Mouse (Mus musculus): ENCODE measurements around the gene Hdlbp.
"Not testable (repeated sequence)": the region's sequence is repeated elsewhere in the genome, so short reads cannot be mapped to it uniquely, and the experiment has no call there.

The Hdlbp gene

GRCm38 (mm10) chr1:93478586-93479475, at the start of gene Hdlbp:
Hdlbp (minus strand) TSS chr1:93478815.
- DNase-seq (ENCODE audit: low read depth): peak; percentile 96

- DNase-seq (ENCODE audit: low read depth): no peak
Measured at GRCm38 (mm10) chr1:93522325-93522724, 43.7 kb upstream of the Hdlbp start.

- DNase-seq (ENCODE audit: low read depth): no peak
Measured at GRCm38 (mm10) chr1:93521491-93521890, 42.9 kb upstream of the Hdlbp start.

- no peak for DNase-seq (ENCODE audit: low read depth)
Measured at GRCm38 (mm10) chr1:93513221-93513620, 34.6 kb upstream of the Hdlbp start.

- DNase-seq (ENCODE audit: low read depth): peak; percentile 19
Measured at GRCm38 (mm10) chr1:93512351-93512690, 33.7 kb upstream of the Hdlbp start.

GRCm38 (mm10) chr1:93511585-93512350, 33.2 kb upstream of the Hdlbp start, which contains the start of gene Farp2:
Farp2 (plus strand) TSS chr1:93512079.
- DNase-seq (ENCODE audit: low read depth): peak; percentile 80

- DNase-seq (ENCODE audit: low read depth): not testable (repeated sequence)
Measured at GRCm38 (mm10) chr1:93508576-93508975, 30.0 kb upstream of the Hdlbp start.

- DNase-seq (ENCODE audit: low read depth): no peak
Measured at GRCm38 (mm10) chr1:93506944-93507676, 28.5 kb upstream of the Hdlbp start.

- no peak for DNase-seq (ENCODE audit: low read depth)
Measured at GRCm38 (mm10) chr1:93495312-93495711, 16.7 kb upstream of the Hdlbp start.

GRCm38 (mm10) chr1:93486302-93486701, 7.7 kb upstream of the Hdlbp start:
- not testable (repeated sequence) for DNase-seq (ENCODE audit: low read depth)

GRCm38 (mm10) chr1:93479476-93480083, 965 bp upstream of the Hdlbp start:
- no peak for DNase-seq (ENCODE audit: low read depth)

GRCm38 (mm10) chr1:93477758-93478585, 643 bp downstream of the Hdlbp start:
- DNase-seq (ENCODE audit: low read depth): peak; percentile 91

GRCm38 (mm10) chr1:93475694-93476093, 2.9 kb downstream of the Hdlbp start:
- no peak for DNase-seq (ENCODE audit: low read depth)

GRCm38 (mm10) chr1:93468626-93469025, 10.0 kb downstream of the Hdlbp start:
- no peak for DNase-seq (ENCODE audit: low read depth)

GRCm38 (mm10) chr1:93465746-93466145, 12.9 kb downstream of the Hdlbp start:
- DNase-seq (ENCODE audit: low read depth): no peak

- DNase-seq (ENCODE audit: low read depth): no peak
Measured at GRCm38 (mm10) chr1:93465066-93465465, 13.5 kb downstream of the Hdlbp start.

- DNase-seq (ENCODE audit: low read depth): no peak
Measured at GRCm38 (mm10) chr1:93459101-93459500, 19.5 kb downstream of the Hdlbp start.

GRCm38 (mm10) chr1:93458357-93458756, 20.3 kb downstream of the Hdlbp start:
- no peak for DNase-seq (ENCODE audit: low read depth)

- no peak for DNase-seq (ENCODE audit: low read depth)
Measured at GRCm38 (mm10) chr1:93453721-93454255, 24.8 kb downstream of the Hdlbp start.

- not testable (repeated sequence) for DNase-seq (ENCODE audit: low read depth)
Measured at GRCm38 (mm10) chr1:93450118-93450517, 28.5 kb downstream of the Hdlbp start.

GRCm38 (mm10) chr1:93445822-93446162, 32.8 kb downstream of the Hdlbp start:
- DNase-seq (ENCODE audit: low read depth): no peak
